Comparison of ENCODE assay signal across 27 mouse cellular contexts in the genomic region with DNA sequence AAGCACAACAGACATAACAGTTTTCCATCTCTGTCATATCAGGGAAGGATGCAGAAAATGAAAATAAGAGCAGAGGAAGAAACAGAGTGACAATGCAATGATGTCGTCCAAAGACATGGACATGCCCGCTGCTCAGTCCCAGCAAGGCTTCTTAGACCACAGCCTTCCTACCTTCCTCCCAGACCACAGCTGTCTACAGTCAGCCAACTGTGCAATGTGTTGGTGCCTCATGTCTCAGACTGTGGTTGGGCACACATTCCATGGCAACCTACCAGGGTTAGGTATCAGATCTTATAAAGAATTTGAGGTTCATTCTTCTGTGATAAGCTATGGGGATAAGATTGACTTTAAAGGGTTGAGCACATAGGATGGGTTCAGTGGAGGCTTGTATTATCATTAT.
"Had no signal": no experiment of that assay in that cellular context is flagged by ENCODE, and none has a peak within 500 bp of the region (broad histone marks: within the 10 kb centered on the region; RNA-seq: fewer than 3 reads in every experiment).

No protein-coding gene starts in this region.

- H3K4me3 ChIP-seq: heart, adult 2 months; heart, embryonic 13.5 days; heart, embryonic 15.5 days; hindbrain, embryonic 12.5 days; hindbrain, embryonic 15.5 days; kidney, embryonic 15.5 days; layer of hippocampus, adult 2 months; left cerebral cortex, adult 2 months; limb, embryonic 10.5 days; limb, embryonic 12.5 days; liver, embryonic 13.5 days; liver, embryonic 15.5 days had no signal

- H3K36me3 ChIP-seq: heart, embryonic 13.5 days; heart, embryonic 15.5 days; hindbrain, embryonic 12.5 days; hindbrain, embryonic 15.5 days; kidney, embryonic 15.5 days; limb, embryonic 10.5 days; limb, embryonic 12.5 days; liver, embryonic 13.5 days; liver, embryonic 15.5 days had no signal

- H3K9me3 ChIP-seq: heart, embryonic 13.5 days; heart, embryonic 15.5 days; hindbrain, embryonic 12.5 days; hindbrain, embryonic 15.5 days; kidney, embryonic 15.5 days; limb, embryonic 10.5 days; limb, embryonic 12.5 days; liver, embryonic 13.5 days; liver, embryonic 15.5 days had no signal

- H3K4me2 ChIP-seq: heart, embryonic 11.5 days; heart, embryonic 13.5 days; heart, embryonic 15.5 days; hindbrain, embryonic 12.5 days; hindbrain, embryonic 15.5 days; kidney, embryonic 15.5 days; limb, embryonic 12.5 days; liver, embryonic 11.5 days; liver, embryonic 13.5 days; liver, embryonic 15.5 days had no signal

- DNase-seq: gastrocnemius, postnatal 14 days; gastrocnemius, postnatal 36 days; heart, adult 2 months; heart, postnatal 14 days; heart, postnatal 36 days; kidney, adult 11 months; kidney, adult 2 months; kidney, adult 9 months; kidney, postnatal 14 days; kidney, postnatal 4 days; liver; liver, embryonic 13.5 days had no signal

- ATAC-seq: hindbrain, postnatal 0 days; intestine, embryonic 16.5 days had no signal

- H3K27me3 ChIP-seq: heart, embryonic 13.5 days; heart, embryonic 15.5 days; hindbrain, embryonic 12.5 days; hindbrain, embryonic 15.5 days; kidney, embryonic 15.5 days; limb, embryonic 12.5 days; liver, embryonic 13.5 days; liver, embryonic 15.5 days had no signal

- H3K27ac ChIP-seq: heart, adult 2 months; heart, embryonic 13.5 days; heart, embryonic 15.5 days; hindbrain, embryonic 12.5 days; hindbrain, embryonic 15.5 days; hindbrain, postnatal 0 days; kidney, embryonic 15.5 days; kidney, postnatal 0 days; layer of hippocampus, adult 2 months; left cerebral cortex, adult 2 months; limb, embryonic 10.5 days; limb, embryonic 12.5 days; liver, embryonic 13.5 days; liver, embryonic 15.5 days had no signal
